Mouse (Mus musculus) liver, postnatal 0 days (tissue): ENCODE results near the gene Sys1.

ENCODE experiments used
- CTCF ChIP-seq: sonication (generic); IDR thresholded peaks from 2 replicates; pipeline ENCODE4 v1.5.1; 2016; ENCODE audit warnings: antibody characterized with exemption, low read depth
- EP300 ChIP-seq: IDR thresholded peaks from 2 replicates; pipeline ENCODE4 v1.6.1; 2016; ENCODE audit warnings: antibody characterized with exemption, low read depth, mild to moderate bottlenecking

GRCm38 (mm10) chr2:164522280-164522679 is 65.5 kb downstream of the Sys1 start:
- TF ChIP-seq CTCF (no peak), EP300 (no peak)
